Mouse (Mus musculus): ENCODE results near the gene Ndufaf2. TPM values are rescaled to one million over a fixed set of nuclear protein-coding genes. Genes with fewer than 3 reads are reported as not detected.

The Ndufaf2 gene
- polyA plus RNA-seq, 1 experiment from 2014 or later, result 65.3 TPM

- Histone ChIP-seq H3K9ac (ENCODE audit: low read depth, low read length) (no peak overlapping the region), H3K4me1 (ENCODE audit: control insufficient read depth, insufficient read depth, low read length) (no peaks in the 10 kb centered on the region), H3K27me3 (ENCODE audit: control insufficient read depth, insufficient read depth, low read length) (no peaks in the 10 kb centered on the region), H3K4me2 (no peak overlapping the region), H3K9me3 (replicated peaks; ENCODE audit: control insufficient read depth, low read length) (0 out of 2 replicates have a peak, but pooled peaks cover 2% of the 10 kb centered on the region), H3K36me3 (ENCODE audit: control insufficient read depth, insufficient read depth, low read length) (no peaks in the 10 kb centered on the region), H3K27ac (ENCODE audit: low read depth, low read length) (no peak overlapping the region), H3K4me3 (ENCODE audit: low read depth, low read length) (no peak overlapping the region)
- WGBS (ENCODE audit: insufficient replicate concordance), result 75% methylated on average over 4 of the region's 4 CpGs
- no peak for ATAC-seq (replicated peaks; ENCODE audit: insufficient number of reproducible peaks, low FRiP score, low TSS enrichment)
Measured at GRCm38 (mm10) chr13:108032789-108033188, 125.6 kb downstream of the Ndufaf2 start.

DNA sequence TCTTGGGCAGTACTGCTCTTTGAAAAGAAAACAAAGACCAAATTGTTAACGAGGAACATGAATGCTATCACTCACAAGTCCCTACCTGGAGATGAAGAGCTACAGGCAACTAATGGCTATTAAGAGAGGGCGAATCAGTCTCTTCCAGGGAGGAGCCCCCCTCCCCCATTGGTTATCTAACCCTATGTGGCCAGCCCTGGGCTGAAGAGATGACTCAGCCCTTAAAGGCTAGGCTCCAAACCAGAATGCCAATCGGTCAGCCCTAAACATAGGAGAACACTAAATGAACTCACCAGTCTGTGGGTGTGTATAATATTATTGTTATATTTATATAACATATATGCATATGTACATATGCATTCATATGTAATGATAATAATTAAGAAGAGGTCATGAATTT, 132.6 kb downstream of the Ndufaf2 start:
- no peak for ATAC-seq (replicated peaks; ENCODE audit: insufficient number of reproducible peaks, low FRiP score, low TSS enrichment)
- Histone ChIP-seq H3K4me2 (no peak overlapping the region), H3K9me3 (replicated peaks; ENCODE audit: control insufficient read depth, low read length) (0 out of 2 replicates have a peak, but pooled peaks cover 2% of the 10 kb centered on the region), H3K27me3 (ENCODE audit: control insufficient read depth, insufficient read depth, low read length) (no peaks in the 10 kb centered on the region), H3K4me1 (ENCODE audit: control insufficient read depth, insufficient read depth, low read length) (no peaks in the 10 kb centered on the region), H3K36me3 (ENCODE audit: control insufficient read depth, insufficient read depth, low read length) (no peaks in the 10 kb centered on the region), H3K27ac (ENCODE audit: low read depth, low read length) (no peak overlapping the region), H3K9ac (ENCODE audit: low read depth, low read length) (no peak overlapping the region), H3K4me3 (ENCODE audit: low read depth, low read length) (no peak overlapping the region)
- 42% methylated on average over 3 of the region's 3 CpGs for WGBS (ENCODE audit: insufficient replicate concordance)

- no peak overlapping the region for H3K9ac ChIP-seq (ENCODE audit: low read depth, low read length)
- no peak overlapping the region for H3K4me3 ChIP-seq (ENCODE audit: low read depth, low read length)
- H3K4me2 ChIP-seq, result no peak overlapping the region
- no peaks in the 10 kb centered on the region for H3K4me1 ChIP-seq (ENCODE audit: control insufficient read depth, insufficient read depth, low read length)
- no peak for ATAC-seq (replicated peaks; ENCODE audit: insufficient number of reproducible peaks, low FRiP score, low TSS enrichment)
- no peak overlapping the region for H3K27ac ChIP-seq (ENCODE audit: low read depth, low read length)
- no peaks in the 10 kb centered on the region for H3K9me3 ChIP-seq (replicated peaks; ENCODE audit: control insufficient read depth, low read length)
- no peaks in the 10 kb centered on the region for H3K36me3 ChIP-seq (ENCODE audit: control insufficient read depth, insufficient read depth, low read length)
- 70% methylated on average over 6 of the region's 6 CpGs for WGBS (ENCODE audit: insufficient replicate concordance)
- no peaks in the 10 kb centered on the region for H3K27me3 ChIP-seq (ENCODE audit: control insufficient read depth, insufficient read depth, low read length)
Measured at GRCm38 (mm10) chr13:108017349-108017748, 141.1 kb downstream of the Ndufaf2 start.

DNA sequence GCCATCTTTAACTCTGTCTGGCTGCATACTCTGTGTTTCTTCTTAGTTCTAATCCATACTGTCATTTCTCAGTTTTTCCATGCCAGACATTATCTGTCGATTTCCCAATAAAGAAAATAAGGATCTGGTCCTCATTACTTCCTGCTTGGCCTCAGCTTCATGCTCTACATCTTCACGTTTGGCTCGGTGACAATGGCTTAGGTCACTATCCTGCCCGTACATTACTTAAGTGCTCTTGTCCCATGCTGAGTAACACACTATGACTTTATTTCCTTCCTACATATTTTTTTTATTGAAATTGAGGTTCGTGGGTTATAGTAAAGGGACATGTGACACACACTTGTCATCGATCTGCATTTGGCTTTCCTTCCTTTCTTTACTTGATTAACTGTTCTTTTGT, 143.3 kb downstream of the Ndufaf2 start:
- Histone ChIP-seq H3K36me3 (ENCODE audit: control insufficient read depth, insufficient read depth, low read length) (no peaks in the 10 kb centered on the region), H3K27ac (ENCODE audit: low read depth, low read length) (no peak overlapping the region), H3K4me1 (ENCODE audit: control insufficient read depth, insufficient read depth, low read length) (no peaks in the 10 kb centered on the region), H3K4me2 (no peak overlapping the region), H3K27me3 (ENCODE audit: control insufficient read depth, insufficient read depth, low read length) (no peaks in the 10 kb centered on the region), H3K4me3 (ENCODE audit: low read depth, low read length) (no peak overlapping the region), H3K9ac (ENCODE audit: low read depth, low read length) (no peak overlapping the region), H3K9me3 (replicated peaks; ENCODE audit: control insufficient read depth, low read length) (no peaks in the 10 kb centered on the region)
- 77% methylated on average over 6 of the region's 6 CpGs for WGBS (ENCODE audit: insufficient replicate concordance)
- no peak for ATAC-seq (replicated peaks; ENCODE audit: insufficient number of reproducible peaks, low FRiP score, low TSS enrichment)

DNA sequence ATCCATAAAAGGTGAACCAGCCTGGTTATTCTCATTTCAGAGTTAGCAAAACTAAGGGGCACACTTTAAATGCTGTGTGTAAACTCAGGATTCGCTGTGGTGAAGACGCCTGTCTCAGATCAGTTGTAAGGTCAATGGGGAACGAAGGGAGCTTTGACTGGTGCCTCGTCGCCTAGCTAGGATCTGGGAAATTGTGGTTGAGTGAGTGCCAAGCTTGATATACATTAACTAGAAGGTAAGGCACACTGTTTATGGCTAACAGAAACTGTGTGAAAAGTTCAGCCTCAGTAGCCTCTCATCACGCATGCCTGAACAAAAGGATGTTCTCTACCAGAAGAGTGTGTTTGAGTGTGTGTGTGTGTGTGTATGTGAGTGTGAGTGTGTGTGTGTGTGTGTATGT, 144.6 kb downstream of the Ndufaf2 start:
- 75% methylated on average over 6 of the region's 6 CpGs for WGBS (ENCODE audit: insufficient replicate concordance)

DNA sequence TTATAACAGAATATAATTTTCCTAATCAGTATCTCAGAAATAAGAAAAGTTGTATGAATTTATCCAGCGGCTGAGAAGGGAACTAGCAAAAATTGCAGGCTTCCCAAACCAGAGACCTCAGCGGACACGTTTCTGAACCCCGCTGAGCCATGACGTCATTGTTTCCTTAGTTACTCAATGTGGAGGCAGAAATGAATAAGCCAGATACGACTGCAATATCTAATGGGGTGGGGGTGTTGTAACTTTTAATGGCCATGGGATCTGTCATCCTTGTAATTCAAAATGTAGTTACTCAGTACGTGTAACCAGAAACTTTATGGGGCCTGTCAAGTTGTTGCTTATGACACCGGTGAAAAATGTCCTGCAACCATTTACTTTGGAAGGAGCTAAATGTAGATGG, 145.3 kb downstream of the Ndufaf2 start:
- H3K4me1 ChIP-seq (ENCODE audit: control insufficient read depth, insufficient read depth, low read length), result no peaks in the 10 kb centered on the region

More for the DNA sequence above, 144.6 kb downstream of the Ndufaf2 start:
- ATAC-seq (replicated peaks; ENCODE audit: insufficient number of reproducible peaks, low FRiP score, low TSS enrichment), result no peak
- Histone ChIP-seq H3K36me3 (ENCODE audit: control insufficient read depth, insufficient read depth, low read length) (no peaks in the 10 kb centered on the region), H3K9ac (ENCODE audit: low read depth, low read length) (no peak overlapping the region), H3K27ac (ENCODE audit: low read depth, low read length) (no peak overlapping the region), H3K9me3 (replicated peaks; ENCODE audit: control insufficient read depth, low read length) (no peaks in the 10 kb centered on the region), H3K4me3 (ENCODE audit: low read depth, low read length) (no peak overlapping the region), H3K4me2 (no peak overlapping the region), H3K27me3 (ENCODE audit: control insufficient read depth, insufficient read depth, low read length) (no peaks in the 10 kb centered on the region), H3K4me1 (ENCODE audit: control insufficient read depth, insufficient read depth, low read length) (no peaks in the 10 kb centered on the region)

GRCm38 (mm10) chr13:108007861-108008260, 150.6 kb downstream of the Ndufaf2 start:
- H3K4me3 ChIP-seq (ENCODE audit: low read depth, low read length), result no peak overlapping the region
- ATAC-seq (replicated peaks; ENCODE audit: insufficient number of reproducible peaks, low FRiP score, low TSS enrichment), result no peak
- H3K36me3 ChIP-seq (ENCODE audit: control insufficient read depth, insufficient read depth, low read length), result no peaks in the 10 kb centered on the region
- H3K9me3 ChIP-seq (replicated peaks; ENCODE audit: control insufficient read depth, low read length), result no peaks in the 10 kb centered on the region
- no peak overlapping the region for H3K4me2 ChIP-seq
- no peak overlapping the region for H3K27ac ChIP-seq (ENCODE audit: low read depth, low read length)
- 77% methylated on average over 4 of the region's 4 CpGs for WGBS (ENCODE audit: insufficient replicate concordance)
- no peak overlapping the region for H3K9ac ChIP-seq (ENCODE audit: low read depth, low read length)
- no peaks in the 10 kb centered on the region for H3K4me1 ChIP-seq (ENCODE audit: control insufficient read depth, insufficient read depth, low read length)
- no peaks in the 10 kb centered on the region for H3K27me3 ChIP-seq (ENCODE audit: control insufficient read depth, insufficient read depth, low read length)

More for the DNA sequence above, 145.3 kb downstream of the Ndufaf2 start:
- no peak for ATAC-seq (replicated peaks; ENCODE audit: insufficient number of reproducible peaks, low FRiP score, low TSS enrichment)
- Histone ChIP-seq H3K4me3 (ENCODE audit: low read depth, low read length) (no peak overlapping the region), H3K4me2 (no peak overlapping the region), H3K27ac (ENCODE audit: low read depth, low read length) (no peak overlapping the region), H3K9me3 (replicated peaks; ENCODE audit: control insufficient read depth, low read length) (no peaks in the 10 kb centered on the region), H3K36me3 (ENCODE audit: control insufficient read depth, insufficient read depth, low read length) (no peaks in the 10 kb centered on the region), H3K27me3 (ENCODE audit: control insufficient read depth, insufficient read depth, low read length) (no peaks in the 10 kb centered on the region), H3K9ac (ENCODE audit: low read depth, low read length) (no peak overlapping the region)
- 85% methylated on average over 8 of the region's 8 CpGs for WGBS (ENCODE audit: insufficient replicate concordance)

- WGBS (ENCODE audit: insufficient replicate concordance), result 84% methylated on average over 3 of the region's 3 CpGs
- Histone ChIP-seq H3K27ac (ENCODE audit: low read depth, low read length) (no peak overlapping the region), H3K4me3 (ENCODE audit: low read depth, low read length) (no peak overlapping the region), H3K36me3 (ENCODE audit: control insufficient read depth, insufficient read depth, low read length) (no peaks in the 10 kb centered on the region), H3K27me3 (ENCODE audit: control insufficient read depth, insufficient read depth, low read length) (no peaks in the 10 kb centered on the region), H3K9ac (ENCODE audit: low read depth, low read length) (no peak overlapping the region), H3K4me2 (no peak overlapping the region), H3K4me1 (ENCODE audit: control insufficient read depth, insufficient read depth, low read length) (no peaks in the 10 kb centered on the region), H3K9me3 (replicated peaks; ENCODE audit: control insufficient read depth, low read length) (no peaks in the 10 kb centered on the region)
- ATAC-seq (replicated peaks; ENCODE audit: insufficient number of reproducible peaks, low FRiP score, low TSS enrichment), result no peak
Measured at GRCm38 (mm10) chr13:107996301-107996700, 162.1 kb downstream of the Ndufaf2 start.

DNA sequence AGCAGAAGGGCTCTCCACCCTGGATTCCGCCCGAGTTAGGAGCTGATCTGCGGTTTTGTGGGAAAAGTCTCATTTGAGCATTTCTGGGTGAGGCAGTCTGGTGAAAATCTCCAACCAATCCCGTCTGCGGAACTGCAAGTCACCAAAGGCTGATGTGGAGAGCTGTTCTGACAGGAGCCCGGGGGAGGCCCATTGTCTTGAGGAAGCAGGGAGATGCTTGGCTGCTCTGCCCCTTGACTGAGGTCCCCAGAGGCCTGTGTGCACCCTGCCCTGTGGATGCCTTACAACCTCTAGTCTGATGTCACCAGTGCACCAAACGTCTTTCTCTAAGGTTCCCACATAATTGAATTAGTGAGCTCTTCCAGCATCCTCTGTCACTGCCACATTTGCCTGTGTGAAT, 163.2 kb downstream of the Ndufaf2 start:
- Histone ChIP-seq H3K27me3 (ENCODE audit: control insufficient read depth, insufficient read depth, low read length) (no peaks in the 10 kb centered on the region), H3K27ac (ENCODE audit: low read depth, low read length) (no peak overlapping the region), H3K9ac (ENCODE audit: low read depth, low read length) (no peak overlapping the region), H3K36me3 (ENCODE audit: control insufficient read depth, insufficient read depth, low read length) (no peaks in the 10 kb centered on the region), H3K4me1 (ENCODE audit: control insufficient read depth, insufficient read depth, low read length) (no peaks in the 10 kb centered on the region), H3K4me2 (no peak overlapping the region), H3K4me3 (ENCODE audit: low read depth, low read length) (no peak overlapping the region), H3K9me3 (replicated peaks; ENCODE audit: control insufficient read depth, low read length) (no peaks in the 10 kb centered on the region)
- ATAC-seq (replicated peaks; ENCODE audit: insufficient number of reproducible peaks, low FRiP score, low TSS enrichment), result no peak
- 62% methylated on average over 7 of the region's 7 CpGs for WGBS (ENCODE audit: insufficient replicate concordance)

All from heart, embryonic 11.5 days (tissue).